Mouse (Mus musculus): ENCODE results near the gene Srd5a3.
A peak's percentile ranks its signal among the peaks of the same experiment; 100 is the strongest.
"Not testable (repeated sequence)": the region's sequence is repeated elsewhere in the genome, so short reads cannot be mapped to it uniquely, and the experiment has no call there.

Srd5a3 gene

DNA sequence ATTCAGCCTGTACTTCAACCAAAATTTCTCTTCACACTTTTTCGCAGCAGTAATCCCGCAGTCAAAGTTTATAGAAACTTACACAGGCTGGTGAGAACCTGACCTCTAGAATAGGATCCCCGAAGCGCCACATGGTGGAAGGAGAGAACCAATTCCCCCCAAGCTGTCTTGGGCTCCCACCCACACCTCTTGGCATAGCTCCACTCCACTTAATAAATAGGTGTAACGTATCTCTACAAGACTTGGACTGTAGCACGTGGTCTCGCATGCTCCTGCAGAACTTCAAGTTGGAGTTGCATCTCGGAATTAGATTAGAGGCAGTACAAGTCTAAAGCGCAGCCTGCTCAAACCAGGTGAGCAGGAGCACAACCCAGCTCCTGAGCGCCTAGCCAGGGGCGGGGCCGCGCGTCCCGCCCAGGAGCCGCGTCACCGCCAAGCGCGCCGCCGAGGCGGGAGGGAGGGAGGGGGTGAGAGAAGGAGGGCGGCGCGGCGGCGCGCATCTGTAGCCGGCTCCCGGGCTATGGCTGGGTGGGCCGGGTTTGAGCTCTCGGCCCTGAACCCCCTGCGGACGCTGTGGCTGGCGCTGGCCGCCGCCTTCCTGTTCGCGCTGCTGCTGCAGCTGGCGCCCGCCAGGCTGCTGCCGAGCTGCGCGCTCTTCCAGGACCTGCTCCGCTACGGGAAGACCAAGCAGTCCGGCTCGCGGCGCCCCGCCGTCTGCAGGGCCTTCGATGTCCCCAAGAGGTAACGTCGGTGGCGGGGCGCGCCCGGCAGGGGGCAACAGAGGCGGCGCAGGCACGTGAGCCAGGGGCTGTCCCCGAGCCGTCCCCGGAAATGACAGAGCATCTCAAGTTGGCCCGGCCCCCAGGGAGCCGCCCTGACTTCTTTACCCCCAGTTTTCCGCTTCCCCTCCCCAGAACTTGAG, at the start of gene Srd5a3:
Gene Srd5a3 (plus strand): TSS at position 464 of the 922 bp plus-strand sequence.
- DNase-seq: peak; percentile 96

GRCm38 (mm10) chr5:76103809-76104208, 36.3 kb upstream of the Srd5a3 start:
- DNase-seq: not testable (repeated sequence)

- no peak for DNase-seq
These were observed 32.8 kb upstream of the Srd5a3 start for GRCm38 (mm10) chr5:76107306-76107705.

DNA sequence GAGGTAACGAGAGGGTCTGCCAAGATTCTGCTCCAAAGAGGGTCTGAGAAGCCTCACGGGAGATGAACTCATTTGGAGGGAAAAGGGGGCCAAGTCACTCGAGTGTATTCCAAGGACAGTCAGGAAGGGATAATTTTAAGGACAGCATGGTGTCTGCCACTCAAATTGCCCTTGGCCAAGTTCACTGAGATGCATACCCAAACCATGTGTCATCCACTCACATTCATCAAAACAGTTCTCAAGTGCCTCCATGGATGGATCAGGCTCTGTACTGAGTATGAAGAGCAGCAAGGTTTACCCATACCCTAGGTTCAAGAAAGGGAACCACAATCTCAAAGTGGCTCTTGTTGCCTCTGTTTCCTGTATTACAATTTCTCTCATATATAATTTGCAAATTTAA, 31.6 kb upstream of the Srd5a3 start:
- DNase-seq: no peak

- DNase-seq: no peak
These were observed 28.9 kb upstream of the Srd5a3 start for GRCm38 (mm10) chr5:76111173-76111572.

DNA sequence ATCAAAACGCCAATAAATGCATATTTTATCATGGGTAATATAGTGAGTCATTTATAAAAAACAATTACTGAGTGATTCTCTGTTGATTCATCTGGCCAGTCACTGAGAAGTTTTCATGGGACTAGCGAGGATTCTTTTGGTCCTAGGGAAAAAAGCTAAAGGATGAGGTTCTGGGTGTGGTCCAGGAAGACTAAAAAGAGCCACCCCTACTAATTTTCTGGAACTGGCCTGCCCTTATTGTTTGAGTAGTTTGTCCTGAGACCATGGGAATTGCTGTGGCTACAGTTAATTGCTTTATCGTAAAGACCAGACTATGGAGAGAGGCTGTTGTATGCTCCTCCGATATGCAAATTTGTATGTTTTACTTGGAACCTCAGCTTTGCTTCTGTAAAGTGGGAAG, 28.1 kb upstream of the Srd5a3 start:
- no peak for DNase-seq

DNA sequence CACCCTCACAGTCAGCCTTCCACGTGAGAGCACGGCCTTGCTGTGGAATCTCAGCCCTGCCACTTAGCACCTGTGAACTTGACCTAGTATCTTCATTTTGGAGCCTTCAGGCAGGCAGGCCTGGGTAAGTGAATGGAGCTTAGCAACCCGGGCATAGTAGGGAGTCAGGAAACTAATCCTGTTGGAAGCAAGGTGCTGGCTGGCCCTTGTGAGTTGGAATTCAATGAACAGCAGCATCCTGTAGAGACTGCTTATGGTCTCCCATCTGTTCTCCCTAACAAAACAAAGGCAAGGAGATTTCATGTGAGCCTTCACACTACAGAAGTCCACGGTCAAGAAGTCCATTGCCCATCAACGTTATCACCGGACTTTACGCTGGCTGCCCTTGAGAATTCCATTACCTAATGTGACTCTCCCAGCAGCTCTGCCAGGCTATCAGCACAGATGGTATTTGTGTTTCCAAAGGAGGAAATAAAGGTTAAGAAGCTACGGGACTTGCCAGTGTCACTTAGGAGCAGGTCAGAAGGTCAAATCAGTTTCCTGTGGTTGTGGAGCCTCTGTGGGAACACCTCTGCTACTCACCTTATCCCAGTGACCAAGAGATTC, 24.5 kb upstream of the Srd5a3 start:
- DNase-seq: no peak

DNA sequence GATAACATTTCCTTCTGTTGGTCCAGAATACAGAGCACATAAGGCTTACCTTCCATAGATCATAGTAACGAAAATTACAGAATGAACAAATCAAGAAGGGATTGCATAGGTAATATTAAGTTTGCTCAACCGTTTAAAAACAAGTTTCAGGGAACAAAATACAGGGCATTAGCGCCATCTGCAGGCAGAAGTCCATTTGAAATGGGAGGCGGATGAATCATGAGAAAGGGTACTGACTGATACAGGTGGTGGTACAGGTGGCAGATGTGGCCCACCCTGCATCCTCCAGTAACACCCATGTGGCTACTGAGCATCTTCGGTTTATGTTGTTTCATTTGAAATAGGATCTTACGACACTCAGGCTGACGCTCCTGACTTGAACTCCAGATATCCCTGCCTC, 21.6 kb upstream of the Srd5a3 start:
- peak; percentile 58 for DNase-seq

- DNase-seq: no peak
These were observed 19.4 kb upstream of the Srd5a3 start for GRCm38 (mm10) chr5:76120634-76121033.

GRCm38 (mm10) chr5:76127584-76128316, 12.3 kb upstream of the Srd5a3 start:
- no peak for DNase-seq

DNA sequence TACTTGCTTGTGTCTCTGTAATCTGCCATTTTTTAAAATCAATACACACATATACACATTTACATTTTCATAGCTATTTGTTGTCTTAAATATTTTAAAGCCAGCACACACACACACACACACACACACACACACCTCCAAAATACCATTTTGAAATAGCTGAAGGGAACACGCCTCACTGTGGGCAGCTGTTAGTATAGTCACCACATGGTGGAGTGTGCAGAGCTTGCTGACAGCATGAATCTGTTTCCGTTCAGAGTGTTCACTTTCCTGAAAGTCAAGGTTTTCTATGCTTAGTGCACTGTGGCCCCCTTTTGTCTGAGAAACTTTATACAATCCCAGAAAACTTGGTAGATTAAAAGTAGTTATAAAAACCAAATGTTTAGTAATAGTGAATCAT, 9.8 kb upstream of the Srd5a3 start:
- DNase-seq: no peak

- DNase-seq: no peak
These were observed 8.1 kb upstream of the Srd5a3 start for GRCm38 (mm10) chr5:76131990-76132389.

- DNase-seq: no peak
These were observed 4.4 kb upstream of the Srd5a3 start for GRCm38 (mm10) chr5:76135644-76136043.

DNA sequence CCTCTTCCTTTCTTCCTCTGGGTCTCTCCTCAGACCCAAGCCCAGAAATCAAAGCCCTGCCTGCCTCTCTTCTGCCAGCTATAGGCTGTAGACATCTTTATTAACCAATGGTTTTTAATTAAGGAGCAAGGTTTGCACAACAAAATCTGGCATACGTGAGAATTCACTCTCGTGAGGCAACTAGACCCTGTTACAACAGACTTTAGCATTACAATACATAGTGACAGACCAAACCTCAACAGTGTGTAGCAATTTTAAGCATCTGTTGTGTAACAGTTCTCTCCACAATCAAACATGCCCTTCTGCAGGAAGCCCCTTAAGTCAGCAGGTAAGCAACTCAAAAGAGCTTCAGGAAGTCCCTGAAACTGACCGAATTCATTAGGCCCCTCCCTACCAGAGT, 3.8 kb upstream of the Srd5a3 start:
- DNase-seq: no peak

- no peak for DNase-seq
These were observed 2.5 kb upstream of the Srd5a3 start for GRCm38 (mm10) chr5:76137586-76137985.

GRCm38 (mm10) chr5:76138071-76138470, 2.0 kb upstream of the Srd5a3 start:
- DNase-seq: no peak

DNA sequence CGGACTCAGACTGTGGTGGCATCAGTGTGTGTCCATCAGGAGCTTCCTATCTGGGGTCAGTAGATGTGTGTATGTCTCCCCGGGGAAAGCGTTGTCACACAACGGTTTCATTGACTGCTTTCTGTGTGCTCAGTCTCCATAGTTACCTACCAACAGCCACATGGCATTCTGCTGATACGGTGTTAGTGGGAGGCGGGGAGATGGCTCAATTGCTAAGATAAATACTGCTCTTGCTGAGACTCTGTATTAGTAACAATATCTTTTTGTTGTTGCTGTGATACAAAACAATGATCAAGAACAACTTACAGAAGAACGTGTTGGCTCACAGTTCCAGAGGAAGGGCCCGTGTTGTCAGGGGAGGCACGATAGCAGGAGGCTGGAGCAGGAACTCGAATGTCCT, 1.6 kb upstream of the Srd5a3 start:
- DNase-seq: peak; percentile 35

- DNase-seq: no peak
These were observed 850 bp upstream of the Srd5a3 start for GRCm38 (mm10) chr5:76139171-76139671.

DNA sequence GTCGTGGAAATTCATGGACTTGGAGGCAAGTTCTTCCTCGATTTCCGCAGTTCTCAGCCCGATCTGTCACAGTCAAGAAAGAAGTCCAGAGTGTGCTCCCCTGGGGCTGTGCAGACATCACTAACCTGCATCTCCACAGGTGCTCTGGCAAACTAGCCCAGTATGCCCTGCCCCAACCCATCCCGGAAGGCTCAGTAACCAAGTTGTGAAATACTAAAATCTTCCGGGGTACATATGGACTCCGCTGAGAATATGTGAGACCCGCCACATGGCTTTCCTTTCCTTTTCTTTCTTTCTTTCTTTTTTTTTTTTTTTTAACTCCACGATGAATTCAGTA, 627 bp downstream of the Srd5a3 start:
- DNase-seq: no peak

DNA sequence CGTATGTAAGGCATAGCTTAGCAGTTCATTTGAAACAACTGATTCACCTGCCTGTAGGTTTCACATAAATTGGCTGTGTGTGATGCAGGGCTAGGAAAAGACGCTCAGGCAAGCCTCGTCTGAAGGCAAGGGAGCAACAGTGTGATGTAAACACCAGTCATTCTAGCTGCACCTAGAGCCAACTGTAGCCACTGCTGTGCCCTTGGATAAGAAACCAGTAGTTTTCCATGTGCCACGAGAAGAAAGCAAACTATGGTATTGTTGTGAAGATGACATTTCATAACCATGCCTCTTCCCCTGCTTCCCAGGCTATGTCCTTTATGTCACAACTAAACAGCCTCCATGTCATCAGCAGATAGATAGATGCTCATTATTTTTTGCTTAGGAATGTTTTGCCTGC, 3.3 kb downstream of the Srd5a3 start:
- DNase-seq: no peak

- DNase-seq: no peak
These were observed 6.3 kb downstream of the Srd5a3 start for GRCm38 (mm10) chr5:76146401-76146800.

DNA sequence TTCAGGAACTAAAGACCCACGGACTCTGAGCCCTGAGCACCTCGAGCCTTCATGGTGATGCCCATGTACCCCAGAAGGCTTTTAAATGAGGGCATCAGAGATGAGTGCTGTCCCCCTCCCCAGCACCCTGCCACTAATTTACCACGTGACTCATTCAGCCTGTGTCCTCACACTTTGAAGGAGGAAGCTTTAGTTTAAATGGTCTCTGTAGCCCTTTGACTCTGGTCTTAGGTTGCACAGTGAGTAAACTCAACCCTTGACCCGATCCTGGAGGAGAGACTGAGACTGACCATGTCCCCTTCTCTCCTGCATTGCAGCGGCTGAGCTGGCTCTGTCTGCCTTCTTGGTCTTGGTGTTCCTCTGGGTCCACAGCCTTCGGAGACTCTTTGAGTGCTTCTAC, 9.4 kb downstream of the Srd5a3 start:
- no peak for DNase-seq

- no peak for DNase-seq
These were observed 12.9 kb downstream of the Srd5a3 start for GRCm38 (mm10) chr5:76152956-76153355.

GRCm38 (mm10) chr5:76153430-76153829, 13.4 kb downstream of the Srd5a3 start:
- DNase-seq: no peak
